Mouse (Mus musculus): ENCODE data around the gene A930033H14Rik. TPM values are rescaled to one million over a fixed set of nuclear protein-coding genes. Genes with fewer than 3 reads are reported as not detected.

Gene A930033H14Rik
- polyA plus RNA-seq, 1 experiment, result 1.8 TPM

GRCm38 (mm10) chr10:69238311-69238710 lies 25.4 kb upstream of the A930033H14Rik start:
- Histone ChIP-seq H3K4me3 (ENCODE audit: insufficient read depth, low read length) (no peak overlapping the region), H3K4me1 (ENCODE audit: control insufficient read depth, insufficient read depth, low read length) (peaks cover 2% of the 10 kb centered on the region; the same call in 1 of the 2 replicates), H3K27ac (ENCODE audit: insufficient read depth, low read depth, low read length) (no peak overlapping the region)
- TF ChIP-seq POLR2A (IDR thresholded peaks at IDR 0.05; ENCODE audit: borderline replicate concordance, low read depth, low read length) (no peak), CTCF (IDR thresholded peaks at IDR 0.05; ENCODE audit: low read depth, low read length) (no peak)

DNA sequence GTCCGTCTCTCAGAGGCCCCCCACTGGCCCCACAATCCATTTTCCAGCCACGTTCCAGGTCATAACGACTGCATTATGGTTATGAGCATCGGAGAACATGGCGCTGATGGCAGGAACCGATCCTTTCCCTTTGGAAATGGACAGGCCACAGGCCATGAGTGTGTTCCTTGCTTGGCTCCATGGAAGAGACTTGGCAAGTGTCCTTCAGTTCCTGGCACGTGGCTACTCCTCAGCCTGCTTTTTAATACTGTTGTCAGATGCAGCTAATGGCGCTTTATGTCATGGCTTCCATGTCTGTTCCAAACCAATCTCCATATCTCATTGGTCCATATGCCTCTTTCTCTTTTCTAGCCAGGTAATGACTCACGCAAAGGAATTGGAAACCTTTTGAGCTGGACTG lies 24.9 kb upstream of the A930033H14Rik start:
- no peak overlapping the region for H3K4me3 ChIP-seq (ENCODE audit: insufficient read depth, low read length)
- peaks cover 2% of the 10 kb centered on the region; the same call in 1 of the 2 replicates for H3K4me1 ChIP-seq (ENCODE audit: control insufficient read depth, insufficient read depth, low read length)
- TF ChIP-seq CTCF (IDR thresholded peaks at IDR 0.05; ENCODE audit: low read depth, low read length), result no peak
- no peak for TF ChIP-seq POLR2A (IDR thresholded peaks at IDR 0.05; ENCODE audit: borderline replicate concordance, low read depth, low read length)
- no peak overlapping the region for H3K27ac ChIP-seq (ENCODE audit: insufficient read depth, low read depth, low read length)

- Histone ChIP-seq H3K4me3 (ENCODE audit: insufficient read depth, low read length) (no peak overlapping the region), H3K27ac (ENCODE audit: insufficient read depth, low read depth, low read length) (no peak overlapping the region), H3K4me1 (ENCODE audit: control insufficient read depth, insufficient read depth, low read length) (peaks cover 2% of the 10 kb centered on the region; the same call in 1 of the 2 replicates)
- TF ChIP-seq POLR2A (IDR thresholded peaks at IDR 0.05; ENCODE audit: borderline replicate concordance, low read depth, low read length) (no peak), CTCF (IDR thresholded peaks at IDR 0.05; ENCODE audit: low read depth, low read length) (no peak)
Observed at GRCm38 (mm10) chr10:69237185-69237584, 24.3 kb upstream of the A930033H14Rik start.

- Histone ChIP-seq H3K4me3 (ENCODE audit: insufficient read depth, low read length) (no peak overlapping the region), H3K27ac (ENCODE audit: insufficient read depth, low read depth, low read length) (no peak overlapping the region), H3K4me1 (ENCODE audit: control insufficient read depth, insufficient read depth, low read length) (peaks cover 5% of the 10 kb centered on the region)
- TF ChIP-seq POLR2A (IDR thresholded peaks at IDR 0.05; ENCODE audit: borderline replicate concordance, low read depth, low read length) (no peak), CTCF (IDR thresholded peaks at IDR 0.05; ENCODE audit: low read depth, low read length) (no peak)
Observed at GRCm38 (mm10) chr10:69225951-69226350, 13.1 kb upstream of the A930033H14Rik start.

DNA sequence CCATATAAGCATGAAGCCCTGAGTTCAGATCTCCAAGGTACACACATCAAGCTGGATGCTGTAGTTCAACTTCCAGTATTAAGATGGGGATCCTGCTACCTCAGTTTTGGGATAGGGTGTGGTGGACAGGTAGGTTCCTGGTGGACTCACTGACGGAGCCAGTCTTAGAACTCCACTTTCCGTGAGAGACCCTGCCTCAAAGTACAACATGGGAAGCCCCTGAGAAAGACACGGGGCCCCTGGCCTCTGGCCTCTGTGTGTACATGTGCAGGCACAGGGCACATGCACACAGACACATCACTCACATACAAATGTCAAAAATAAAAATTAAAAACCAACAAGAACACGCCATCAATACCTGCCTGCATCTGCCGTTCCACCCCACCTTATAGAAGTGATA lies 12.6 kb upstream of the A930033H14Rik start:
- Histone ChIP-seq H3K27ac (ENCODE audit: insufficient read depth, low read depth, low read length) (no peak overlapping the region), H3K4me3 (ENCODE audit: insufficient read depth, low read length) (no peak overlapping the region), H3K4me1 (ENCODE audit: control insufficient read depth, insufficient read depth, low read length) (peaks cover 5% of the 10 kb centered on the region)
- no peak for TF ChIP-seq CTCF (IDR thresholded peaks at IDR 0.05; ENCODE audit: low read depth, low read length)
- no peak for TF ChIP-seq POLR2A (IDR thresholded peaks at IDR 0.05; ENCODE audit: borderline replicate concordance, low read depth, low read length)

DNA sequence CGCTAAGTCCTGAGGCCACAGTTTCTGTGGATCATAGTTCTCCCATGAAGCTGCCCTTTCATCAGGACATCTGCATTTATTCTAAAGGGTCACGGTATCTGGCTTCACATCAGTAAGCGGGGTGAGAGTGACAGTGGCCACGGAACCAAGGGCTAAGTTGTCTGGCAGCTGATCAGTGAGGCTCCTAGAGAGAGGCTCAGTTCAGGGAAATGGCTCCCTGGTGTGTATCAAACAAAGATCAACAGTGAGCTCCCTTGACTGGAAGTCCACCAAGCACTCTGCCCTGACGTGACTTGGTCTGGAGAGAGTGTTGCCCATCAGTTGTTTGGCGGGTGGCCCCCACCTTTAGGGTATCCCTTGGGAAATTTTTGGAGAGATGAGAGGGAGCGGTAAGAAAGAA lies 11.4 kb upstream of the A930033H14Rik start:
- H3K4me3 ChIP-seq (ENCODE audit: insufficient read depth, low read length), result no peak overlapping the region
- H3K27ac ChIP-seq (ENCODE audit: insufficient read depth, low read depth, low read length), result no peak overlapping the region
- TF ChIP-seq CTCF (IDR thresholded peaks at IDR 0.05; ENCODE audit: low read depth, low read length), result no peak
- no peak for TF ChIP-seq POLR2A (IDR thresholded peaks at IDR 0.05; ENCODE audit: borderline replicate concordance, low read depth, low read length)
- peaks cover 5% of the 10 kb centered on the region for H3K4me1 ChIP-seq (ENCODE audit: control insufficient read depth, insufficient read depth, low read length)

- Histone ChIP-seq H3K4me1 (ENCODE audit: control insufficient read depth, insufficient read depth, low read length) (peaks cover 5% of the 10 kb centered on the region), H3K4me3 (ENCODE audit: insufficient read depth, low read length) (no peak overlapping the region)
- TF ChIP-seq CTCF (IDR thresholded peaks at IDR 0.05; ENCODE audit: low read depth, low read length) (no peak), POLR2A (IDR thresholded peaks at IDR 0.05; ENCODE audit: borderline replicate concordance, low read depth, low read length) (no peak)
Observed at GRCm38 (mm10) chr10:69223232-69223631, 10.3 kb upstream of the A930033H14Rik start.

GRCm38 (mm10) chr10:69221955-69222354 lies 9.1 kb upstream of the A930033H14Rik start:
- no peak overlapping the region for H3K4me3 ChIP-seq (ENCODE audit: insufficient read depth, low read length)
- TF ChIP-seq POLR2A (IDR thresholded peaks at IDR 0.05; ENCODE audit: borderline replicate concordance, low read depth, low read length), result no peak
- no peak for TF ChIP-seq CTCF (IDR thresholded peaks at IDR 0.05; ENCODE audit: low read depth, low read length)
- H3K27ac ChIP-seq (ENCODE audit: insufficient read depth, low read depth, low read length), result no peak overlapping the region

More at GRCm38 (mm10) chr10:69223232-69223631, 10.3 kb upstream of the A930033H14Rik start:
- H3K27ac ChIP-seq (ENCODE audit: insufficient read depth, low read depth, low read length), result no peak overlapping the region

DNA sequence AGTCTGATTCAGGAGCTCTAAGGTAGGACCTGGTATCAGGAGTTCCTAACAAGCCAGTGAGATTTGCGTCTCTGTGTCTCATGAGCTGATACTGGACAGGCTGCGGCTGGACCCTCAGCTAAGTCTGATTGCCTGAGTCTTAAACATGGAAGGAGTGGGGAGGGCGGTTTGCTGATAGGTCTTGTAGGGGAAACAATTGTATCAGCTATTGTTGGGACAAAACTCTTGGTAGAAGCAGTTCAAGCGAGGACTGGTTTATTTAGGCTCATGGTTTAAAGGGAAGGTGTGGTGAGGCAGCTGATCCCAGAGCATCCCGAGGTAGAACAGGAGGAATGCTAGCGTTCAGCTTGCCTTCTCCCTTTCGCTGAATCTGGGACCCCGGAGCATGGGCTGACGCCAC lies 8.2 kb upstream of the A930033H14Rik start:
- no peak overlapping the region for H3K4me3 ChIP-seq (ENCODE audit: insufficient read depth, low read length)
- H3K4me1 ChIP-seq (ENCODE audit: control insufficient read depth, insufficient read depth, low read length), result peaks cover 12% of the 10 kb centered on the region
- TF ChIP-seq POLR2A (IDR thresholded peaks at IDR 0.05; ENCODE audit: borderline replicate concordance, low read depth, low read length) (no peak), CTCF (IDR thresholded peaks at IDR 0.05; ENCODE audit: low read depth, low read length) (no peak)

More at GRCm38 (mm10) chr10:69221955-69222354, 9.1 kb upstream of the A930033H14Rik start:
- H3K4me1 ChIP-seq (ENCODE audit: control insufficient read depth, insufficient read depth, low read length), result peaks cover 12% of the 10 kb centered on the region

GRCm38 (mm10) chr10:69220296-69220695 lies 7.4 kb upstream of the A930033H14Rik start:
- no peak overlapping the region for H3K27ac ChIP-seq (ENCODE audit: insufficient read depth, low read depth, low read length)
- TF ChIP-seq CTCF (IDR thresholded peaks at IDR 0.05; ENCODE audit: low read depth, low read length) (no peak), POLR2A (IDR thresholded peaks at IDR 0.05; ENCODE audit: borderline replicate concordance, low read depth, low read length) (no peak)
- peaks cover 12% of the 10 kb centered on the region for H3K4me1 ChIP-seq (ENCODE audit: control insufficient read depth, insufficient read depth, low read length)
- H3K4me3 ChIP-seq (ENCODE audit: insufficient read depth, low read length), result no peak overlapping the region

More for the DNA sequence above, 8.2 kb upstream of the A930033H14Rik start:
- H3K27ac ChIP-seq (ENCODE audit: insufficient read depth, low read depth, low read length), result no peak overlapping the region

GRCm38 (mm10) chr10:69219289-69219626 lies 6.4 kb upstream of the A930033H14Rik start:
- Histone ChIP-seq H3K4me1 (ENCODE audit: control insufficient read depth, insufficient read depth, low read length) (peaks cover 12% of the 10 kb centered on the region), H3K4me3 (ENCODE audit: insufficient read depth, low read length) (no peak overlapping the region), H3K27ac (ENCODE audit: insufficient read depth, low read depth, low read length) (no peak overlapping the region)
- TF ChIP-seq POLR2A (IDR thresholded peaks at IDR 0.05; ENCODE audit: borderline replicate concordance, low read depth, low read length) (no peak), CTCF (IDR thresholded peaks at IDR 0.05; ENCODE audit: low read depth, low read length) (no peak)

Measured in bone marrow macrophage, adult 2 months (primary cell).